Comparison of ENCODE assay signal across 20 mouse cellular contexts in genomic region chr1:167736793-167737192, GRCm38 (mm10). TPM values are rescaled to one million over a fixed set of nuclear protein-coding genes. Genes with fewer than 3 reads are reported as not detected.
DNase-seq lines count a peak whose midpoint lies in the region; ATAC-seq and TF ChIP-seq lines count a peak whose summit lies in the region.
"Had no signal": no experiment of that assay in that cellular context is flagged by ENCODE, and none has a peak within 500 bp of the region (broad histone marks: within the 10 kb centered on the region; RNA-seq: fewer than 3 reads in every experiment).

No protein-coding gene starts in this region.

- no peak for DNase-seq in forebrain, embryonic 14.5 days (ENCODE audit: low spot score)
- DNase-seq in lung, embryonic 14.5 days, result peak; percentile 9
- no peak for DNase-seq in lung, adult 2 months
- peak; percentile 69 for DNase-seq in layer of hippocampus, adult 9-11 months
- peak; percentile 9 for DNase-seq in skeletal muscle tissue, adult 2 months (ENCODE audit: low read depth, low spot score)
- DNase-seq in heart, postnatal 25 days (ENCODE audit: low spot score), result no peak
- no peak for DNase-seq in heart, adult 9 months (ENCODE audit: low spot score in 2 of 2)
- DNase-seq: adrenal gland, postnatal 10 days; embryo, embryonic 11 days; gastrocnemius, postnatal 25 days; kidney, adult 9 months had no signal

- TF ChIP-seq POLR2A in lung, adult 2 months (IDR thresholded peaks at IDR 0.05; ENCODE audit: borderline replicate concordance, extremely low read depth, low read depth, low read length), result no peak

- H3K27ac ChIP-seq in forebrain, embryonic 16.5 days (ENCODE audit: low read length), result no peak overlapping the region
- no peak overlapping the region for H3K27ac ChIP-seq in forebrain, embryonic 14.5 days (ENCODE audit: low read depth, low read length)
- no peak overlapping the region for H3K27ac ChIP-seq in lung, embryonic 14.5 days (ENCODE audit: low read depth)
- H3K27ac ChIP-seq: heart, embryonic 15.5 days; hindbrain, embryonic 15.5 days had no signal

- H3K4me2 ChIP-seq in forebrain, embryonic 16.5 days (ENCODE audit: low read length), result no peak overlapping the region
- H3K4me2 ChIP-seq in forebrain, embryonic 14.5 days (ENCODE audit: low read length), result no peak overlapping the region
- no peak overlapping the region for H3K4me2 ChIP-seq in lung, embryonic 14.5 days
- H3K4me2 ChIP-seq: heart, embryonic 15.5 days; hindbrain, embryonic 15.5 days had no signal

- H3K27me3 ChIP-seq in forebrain, embryonic 16.5 days (replicated peaks; ENCODE audit: control insufficient read depth, insufficient read depth, low read length), result no peaks in the 10 kb centered on the region
- H3K27me3 ChIP-seq in forebrain, embryonic 14.5 days (replicated peaks; ENCODE audit: control insufficient read depth, insufficient read depth, low read length), result no peaks in the 10 kb centered on the region
- H3K27me3 ChIP-seq in lung, embryonic 14.5 days (ENCODE audit: insufficient read depth, low read length), result no peaks in the 10 kb centered on the region
- H3K27me3 ChIP-seq: hindbrain, embryonic 15.5 days had no signal

- no peak for TF ChIP-seq CTCF in lung, embryonic 14.5 days (IDR thresholded peaks at IDR 0.05; ENCODE audit: low read depth)
- no peak for TF ChIP-seq CTCF in lung, adult 2 months (IDR thresholded peaks at IDR 0.05; ENCODE audit: insufficient read depth, low read length)

- no peaks in the 10 kb centered on the region for H3K4me1 ChIP-seq in forebrain, embryonic 16.5 days (replicated peaks; ENCODE audit: control insufficient read depth, insufficient read depth, low read length)
- H3K4me1 ChIP-seq in forebrain, embryonic 14.5 days (ENCODE audit: control insufficient read depth, insufficient read depth, low read length), result no peaks in the 10 kb centered on the region
- H3K4me1 ChIP-seq in lung, embryonic 14.5 days (ENCODE audit: insufficient read depth), result peaks cover 4% of the 10 kb centered on the region; the same call in 1 of the 2 replicates
- H3K4me1 ChIP-seq in lung, adult 2 months (ENCODE audit: control insufficient read depth, insufficient read depth, low read length), result no peaks in the 10 kb centered on the region
- H3K4me1 ChIP-seq: heart, embryonic 15.5 days; hindbrain, embryonic 15.5 days; megakaryocyte, embryonic 14.5 days had no signal

- 64% methylated on average over 3 of the region's 3 CpGs for WGBS in forebrain, embryonic 16.5 days
- WGBS in forebrain, embryonic 14.5 days, result 86% methylated on average over 3 of the region's 3 CpGs
- WGBS in lung, embryonic 14.5 days, result 60% methylated on average over 3 of the region's 3 CpGs
- 76% methylated on average over 3 of the region's 3 CpGs for WGBS in lung, adult 2 months

- H3K9ac ChIP-seq in forebrain, embryonic 16.5 days (replicated peaks; ENCODE audit: low read depth, low read length), result no peak overlapping the region
- no peak overlapping the region for H3K9ac ChIP-seq in forebrain, embryonic 14.5 days (ENCODE audit: low read length)
- no peak overlapping the region for H3K9ac ChIP-seq in lung, embryonic 14.5 days
- H3K9ac ChIP-seq: heart, embryonic 15.5 days; hindbrain, embryonic 15.5 days had no signal

- intact Hi-C loops in heart, postnatal 25 days (cut with DNase I), result no loop called here

- H3K9me3 ChIP-seq in forebrain, embryonic 16.5 days (ENCODE audit: control insufficient read depth, low read length), result no peaks in the 10 kb centered on the region
- H3K9me3 ChIP-seq in forebrain, embryonic 14.5 days (replicated peaks; ENCODE audit: control insufficient read depth, low read length), result no peaks in the 10 kb centered on the region
- no peaks in the 10 kb centered on the region for H3K9me3 ChIP-seq in lung, embryonic 14.5 days (ENCODE audit: low read depth, low read length)
- H3K9me3 ChIP-seq: heart, embryonic 15.5 days; hindbrain, embryonic 15.5 days had no signal

- H3K4me3 ChIP-seq in forebrain, embryonic 16.5 days (replicated peaks; ENCODE audit: low read length), result no peak overlapping the region
- no peak overlapping the region for H3K4me3 ChIP-seq in forebrain, embryonic 14.5 days (ENCODE audit: low read depth, low read length)
- no peak overlapping the region for H3K4me3 ChIP-seq in lung, embryonic 14.5 days (ENCODE audit: low read depth, low read length)
- H3K4me3 ChIP-seq in lung, adult 2 months (replicated peaks; ENCODE audit: extremely low read depth, low read depth, low read length), result no peak overlapping the region
- H3K4me3 ChIP-seq: erythroblast, embryonic 14.5 days; heart, embryonic 15.5 days; hindbrain, embryonic 15.5 days; megakaryocyte, embryonic 14.5 days had no signal

- ATAC-seq in forebrain, embryonic 16.5 days, result peak; percentile 81
- ATAC-seq in forebrain, embryonic 14.5 days, result no peak
- peak; percentile 44; the same call in 1 of the 2 replicates for ATAC-seq in lung, embryonic 14.5 days (ENCODE audit: insufficient read depth)

- no peaks in the 10 kb centered on the region for H3K36me3 ChIP-seq in forebrain, embryonic 16.5 days (ENCODE audit: control insufficient read depth, insufficient read depth)
- no peaks in the 10 kb centered on the region for H3K36me3 ChIP-seq in forebrain, embryonic 14.5 days (ENCODE audit: control insufficient read depth, insufficient read depth, low read length)
- no peaks in the 10 kb centered on the region for H3K36me3 ChIP-seq in lung, embryonic 14.5 days (ENCODE audit: insufficient read depth)
- H3K36me3 ChIP-seq: G1E; heart, embryonic 15.5 days; hindbrain, embryonic 15.5 days had no signal

RNA-seq across cellular contexts. Expression of gene Lmx1a, which starts 47.8 kb away (rescaled TPM):
- 1.5 TPM in 2 replicates for polyA plus RNA-seq in forebrain, embryonic 16.5 days (2015; fragmentation: Nextera tagmentation; extraction: Ambion mirVana)
- 2.3 and 2.8 TPM in 2 replicates for polyA plus RNA-seq in forebrain, embryonic 14.5 days (2014; fragmentation: Nextera tagmentation; extraction: Ambion mirVana)
- not detected in 2 replicates for polyA plus RNA-seq in lung, embryonic 14.5 days (2014; fragmentation: Nextera tagmentation; extraction: Ambion mirVana)
- polyA plus RNA-seq in lung, adult 2 months (2012; rRNA removed), result not detected in 2 replicates
- total RNA-seq in heart, postnatal 25 days (2021), result not detected
- total RNA-seq: liver, adult 2 months; monocyte, adult 5-6 weeks had no signal
- polyA plus RNA-seq: erythroblast, embryonic 14.5 days; G1E; liver, adult 2 months; lung, embryonic 16.5 days had no signal

Comparison
In these comparisons a context has a peak if more than half of its experiments do, and no peak if none do; other contexts are left out.
1. DNase-seq: peak in lung, embryonic 14.5 days (single experiment), layer of hippocampus, adult 9-11 months (single experiment) and skeletal muscle tissue, adult 2 months (single experiment); none in forebrain, embryonic 14.5 days (single experiment), lung, adult 2 months (single experiment), heart, postnatal 25 days (single experiment) and heart, adult 9 months (0 of 2).